Mouse (Mus musculus): ENCODE results near the gene Galp. TPM values are rescaled to one million over a fixed set of nuclear protein-coding genes. Genes with fewer than 3 reads are reported as not detected.
"Not testable (repeated sequence)": the region's sequence is repeated elsewhere in the genome, so short reads cannot be mapped to it uniquely, and the experiment has no call there.

The Galp gene
- polyA plus RNA-seq, 1 experiment = not detected

DNA sequence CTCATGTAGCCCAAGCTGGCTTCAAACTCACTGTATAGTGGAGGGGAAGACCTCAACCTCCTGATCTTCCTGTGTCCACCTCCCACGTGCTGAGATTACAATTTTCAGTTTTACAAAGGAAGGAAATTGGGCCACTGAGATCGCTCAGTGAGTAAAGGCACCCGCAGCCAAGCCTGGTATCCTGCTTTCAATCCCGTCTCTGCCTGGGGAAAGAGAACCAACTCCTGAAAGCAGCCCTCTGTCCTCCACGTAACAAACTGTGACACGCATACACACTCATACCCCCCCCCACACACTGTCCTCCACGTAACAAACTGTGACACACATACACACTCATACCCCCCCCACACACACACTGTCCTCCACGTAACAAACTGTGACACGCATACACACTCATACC is 26.5 kb upstream of the Galp start:
- H3K4me3 ChIP-seq (ENCODE audit: insufficient read depth, low read depth, low read length) = 0 out of 2 replicates have a peak overlapping the region, but pooled peaks have one; percentile 9
- peak overlapping the region; percentile 67 for H3K27ac ChIP-seq (replicated peaks; ENCODE audit: low read depth, low read length)
- H3K4me1 ChIP-seq (ENCODE audit: control insufficient read depth, insufficient read depth, insufficient read length, low read length) = no peaks in the 10 kb centered on the region

DNA sequence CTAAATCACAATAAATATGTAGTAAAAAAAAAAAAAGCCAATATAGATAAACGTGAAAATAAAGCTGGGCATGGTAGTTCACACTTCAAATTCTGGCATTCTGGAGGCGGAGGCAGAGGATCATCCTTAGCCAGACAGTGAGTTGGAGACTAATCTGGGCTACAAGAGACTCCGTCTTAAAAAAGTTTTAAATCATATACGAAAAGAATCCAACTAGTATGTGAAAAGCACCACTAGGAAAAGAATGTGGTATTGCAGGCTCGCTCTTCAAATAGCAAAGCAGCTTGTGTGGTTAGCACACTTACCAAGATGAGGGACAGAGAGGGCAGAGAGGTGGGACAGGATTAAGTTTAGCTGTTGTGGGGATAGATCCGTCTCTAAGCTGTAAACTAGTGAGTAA is 26.0 kb upstream of the Galp start:
- no peaks in the 10 kb centered on the region for H3K4me1 ChIP-seq (ENCODE audit: control insufficient read depth, insufficient read depth, insufficient read length, low read length)
- H3K4me3 ChIP-seq (ENCODE audit: insufficient read depth, low read depth, low read length) = 0 out of 2 replicates have a peak overlapping the region, but pooled peaks have one; percentile 69
- peak overlapping the region; percentile 67; the same call in 1 of the 2 replicates for H3K27ac ChIP-seq (replicated peaks; ENCODE audit: low read depth, low read length)

DNA sequence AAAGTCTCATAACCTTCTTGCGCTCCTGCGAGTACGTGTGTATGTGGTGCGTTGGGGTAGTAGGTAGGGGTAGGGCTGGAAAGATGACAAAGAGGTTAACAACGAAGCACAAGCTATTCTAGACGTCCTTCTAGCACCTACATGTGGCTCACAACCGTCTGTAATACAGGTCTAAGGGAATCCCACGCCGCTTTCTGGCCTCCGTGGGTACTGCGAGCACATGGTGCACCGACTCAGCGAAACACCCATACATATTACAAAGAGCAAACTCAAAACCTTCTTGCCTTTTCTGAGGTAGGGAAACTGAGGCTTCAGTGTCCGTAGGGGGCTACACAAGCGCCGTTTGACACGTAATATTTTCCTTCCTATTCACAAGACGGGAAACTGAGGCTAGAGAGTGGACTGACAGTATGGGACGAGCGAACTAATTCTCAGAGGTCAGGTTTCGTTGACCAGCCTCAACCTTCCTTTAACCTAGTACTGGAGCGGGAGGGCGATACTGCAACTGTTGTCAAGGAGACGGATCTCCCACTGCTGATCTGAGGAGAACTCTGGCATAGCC is 25.4 kb upstream of the Galp start:
- Histone ChIP-seq H3K27ac (replicated peaks; ENCODE audit: low read depth, low read length) (peak overlapping the region; percentile 51), H3K4me1 (ENCODE audit: control insufficient read depth, insufficient read depth, insufficient read length, low read length) (no peaks in the 10 kb centered on the region), H3K4me3 (ENCODE audit: insufficient read depth, low read depth, low read length) (peak overlapping the region; percentile 69)

DNA sequence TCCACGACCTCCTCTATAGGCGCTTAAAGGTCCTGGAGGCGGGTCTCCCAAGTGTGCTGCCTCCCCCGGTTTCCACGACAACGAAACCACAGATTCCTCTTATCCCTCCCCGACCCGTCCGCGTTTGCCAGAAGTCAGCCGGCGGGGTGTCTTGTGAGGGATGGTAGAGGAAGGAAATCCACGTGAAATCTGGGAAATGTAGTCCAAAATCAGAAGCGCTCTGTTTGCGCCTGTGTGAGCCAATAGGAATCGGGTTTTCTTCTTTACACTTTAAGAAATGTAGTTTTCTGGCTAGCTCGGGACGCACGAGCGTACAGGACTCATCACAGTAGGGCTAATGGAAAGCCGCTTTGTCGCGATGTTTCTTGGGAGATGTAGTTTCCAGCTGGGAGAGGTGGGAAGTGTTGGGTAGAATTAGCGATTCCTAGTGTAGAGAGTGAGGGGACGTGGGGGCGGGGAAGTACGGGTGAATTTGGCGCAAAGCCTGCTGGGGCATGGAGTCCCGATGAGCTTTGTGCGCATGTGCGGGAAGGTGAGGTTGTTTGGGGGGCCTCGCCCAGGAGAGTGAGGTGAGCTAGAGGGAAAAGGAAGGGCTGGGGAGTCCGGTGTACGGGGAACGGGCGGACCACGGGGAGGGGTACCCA is 24.8 kb upstream of the Galp start, which contains the start of gene Zfp444:
Gene Zfp444, plus strand, starts transcription at position 221 of the 644 bp plus-strand sequence.
- Histone ChIP-seq H3K4me1 (ENCODE audit: control insufficient read depth, insufficient read depth, insufficient read length, low read length) (no peaks in the 10 kb centered on the region), H3K27ac (replicated peaks; ENCODE audit: low read depth, low read length) (peak within 1 kb of the TSS; percentile 71), H3K4me3 (ENCODE audit: insufficient read depth, low read depth, low read length) (peak within 1 kb of the TSS; percentile 69)

DNA sequence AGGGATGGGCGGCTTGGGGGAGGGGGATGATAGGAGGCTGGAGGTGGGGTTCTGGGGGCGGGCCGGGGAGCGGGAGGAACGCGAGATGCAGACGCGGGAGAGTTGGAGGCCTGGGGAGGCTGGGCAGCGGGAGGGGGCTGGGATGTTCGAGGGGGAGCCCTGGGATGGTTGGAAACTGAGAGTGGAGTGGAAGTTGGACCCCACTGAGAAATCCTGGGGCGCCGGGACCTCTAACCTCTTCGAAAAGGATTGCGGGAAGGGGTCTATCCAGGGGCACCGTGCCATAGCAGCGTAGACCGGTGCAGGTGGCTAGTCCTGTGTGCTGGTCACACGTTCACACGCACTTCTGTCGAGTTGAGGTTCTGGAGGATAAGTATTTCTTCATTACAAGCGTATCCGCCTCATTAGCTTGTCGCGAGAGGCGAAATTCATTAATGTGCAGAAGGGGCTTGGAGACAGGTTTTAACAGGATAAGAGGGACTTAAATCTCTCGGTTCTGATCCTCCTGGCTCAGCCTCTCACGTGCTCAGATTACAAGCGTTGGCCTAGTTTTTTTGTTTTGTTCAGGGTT is 24.1 kb upstream of the Galp start:
- Histone ChIP-seq H3K27ac (replicated peaks; ENCODE audit: low read depth, low read length) (no peak overlapping the region), H3K4me1 (ENCODE audit: control insufficient read depth, insufficient read depth, insufficient read length, low read length) (no peaks in the 10 kb centered on the region), H3K4me3 (ENCODE audit: insufficient read depth, low read depth, low read length) (peak overlapping the region; percentile 69)

DNA sequence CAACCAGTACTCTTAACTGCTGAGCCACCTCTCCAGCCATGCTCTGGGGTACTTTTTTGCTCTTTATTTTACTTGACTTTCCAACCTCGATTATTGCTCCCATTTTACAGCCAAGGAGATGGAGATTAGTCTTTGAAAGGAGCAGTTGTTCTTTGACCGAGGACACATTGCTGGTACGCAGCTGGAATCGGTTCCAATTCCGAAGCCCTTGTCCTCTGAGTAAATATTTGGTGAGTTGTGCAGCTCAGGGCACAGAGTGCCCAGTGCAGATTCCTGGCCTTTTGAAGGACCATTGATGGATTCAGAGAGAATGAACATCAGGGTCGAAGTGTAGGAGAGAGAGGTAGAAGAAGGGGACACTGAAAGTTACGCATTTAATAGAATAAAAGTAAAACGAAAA is 23.0 kb upstream of the Galp start:
- Histone ChIP-seq H3K27ac (replicated peaks; ENCODE audit: low read depth, low read length) (no peak overlapping the region), H3K4me3 (ENCODE audit: insufficient read depth, low read depth, low read length) (no peak overlapping the region), H3K4me1 (ENCODE audit: control insufficient read depth, insufficient read depth, insufficient read length, low read length) (no peaks in the 10 kb centered on the region)

DNA sequence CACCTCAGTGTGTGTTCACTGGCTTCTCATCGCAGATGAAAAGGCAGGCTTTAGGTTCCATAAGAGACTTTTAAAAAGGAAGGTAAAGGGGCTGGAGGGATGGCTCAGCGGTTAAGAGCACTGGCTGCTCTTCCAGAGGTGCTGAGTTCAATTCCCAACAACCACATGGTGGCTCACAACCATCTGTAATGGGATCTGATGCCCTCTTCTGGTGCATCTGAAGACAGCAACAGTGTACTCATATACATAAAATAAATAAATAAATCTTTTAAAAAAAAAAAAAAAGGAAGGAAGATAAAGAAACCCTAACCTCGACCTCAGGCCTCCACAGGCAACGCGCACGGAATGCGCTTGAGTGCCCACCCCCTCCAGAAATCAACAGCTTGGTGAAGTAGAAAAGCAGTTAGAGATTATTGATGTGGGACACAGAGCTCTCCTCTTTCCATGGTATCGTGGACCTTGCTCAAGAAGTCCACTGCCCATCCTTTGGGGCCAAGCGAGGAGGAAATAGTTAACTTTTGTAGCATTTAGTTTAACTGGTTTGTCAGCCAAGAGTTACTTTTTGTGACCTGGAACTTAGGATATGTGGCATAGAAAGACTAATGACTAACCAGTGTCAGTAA is 22.4 kb upstream of the Galp start:
- H3K4me3 ChIP-seq (ENCODE audit: insufficient read depth, low read depth, low read length); H3K27ac ChIP-seq (replicated peaks; ENCODE audit: low read depth, low read length); H3K4me1 ChIP-seq (ENCODE audit: control insufficient read depth, insufficient read depth, insufficient read length, low read length): not testable (repeated sequence)

DNA sequence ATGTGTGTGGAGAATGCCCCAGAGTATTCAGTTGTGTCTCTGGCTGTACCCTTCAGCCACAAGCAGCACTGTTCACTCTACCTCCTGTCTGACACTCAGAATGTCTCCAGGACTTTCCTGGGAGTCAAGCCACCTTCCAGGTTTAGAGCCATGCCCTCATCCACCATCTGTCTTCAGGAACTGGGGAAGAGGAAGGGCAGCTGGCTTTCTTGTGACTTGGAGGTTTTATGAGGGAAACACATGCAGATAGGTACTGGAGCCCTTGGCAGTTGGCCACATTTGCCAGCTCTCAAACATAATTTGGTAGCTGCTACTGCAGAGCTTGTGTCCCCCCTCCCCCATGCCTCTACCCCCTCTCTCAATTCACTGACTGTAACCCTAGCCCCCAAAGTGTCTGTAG is 17.9 kb upstream of the Galp start:
- no peaks in the 10 kb centered on the region for H3K4me1 ChIP-seq (ENCODE audit: control insufficient read depth, insufficient read depth, insufficient read length, low read length)
- no peak overlapping the region for H3K4me3 ChIP-seq (ENCODE audit: insufficient read depth, low read depth, low read length)
- no peak overlapping the region for H3K27ac ChIP-seq (replicated peaks; ENCODE audit: low read depth, low read length)

DNA sequence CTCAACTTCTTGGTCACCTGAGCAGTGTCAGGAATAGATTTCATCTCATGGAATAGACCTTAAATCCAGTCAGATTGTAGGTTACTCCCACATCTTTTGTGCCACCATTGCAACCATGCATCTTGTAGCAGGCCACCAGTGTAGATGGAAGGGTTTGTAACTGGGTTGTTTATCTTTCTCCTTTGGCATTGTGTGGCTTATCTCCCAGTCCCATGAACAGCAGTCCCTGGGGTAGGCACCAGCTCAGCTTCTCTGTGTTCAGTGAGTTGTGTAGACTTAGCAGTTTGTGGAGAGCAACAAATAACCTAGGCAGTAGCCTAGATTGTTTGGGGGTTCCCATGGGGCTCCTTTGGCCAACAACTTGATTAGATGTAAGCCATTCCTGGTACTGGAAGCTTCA is 14.0 kb upstream of the Galp start:
- no peak overlapping the region for H3K27ac ChIP-seq (replicated peaks; ENCODE audit: low read depth, low read length)
- no peak overlapping the region for H3K4me3 ChIP-seq (ENCODE audit: insufficient read depth, low read depth, low read length)
- H3K4me1 ChIP-seq (ENCODE audit: control insufficient read depth, insufficient read depth, insufficient read length, low read length) = no peaks in the 10 kb centered on the region

DNA sequence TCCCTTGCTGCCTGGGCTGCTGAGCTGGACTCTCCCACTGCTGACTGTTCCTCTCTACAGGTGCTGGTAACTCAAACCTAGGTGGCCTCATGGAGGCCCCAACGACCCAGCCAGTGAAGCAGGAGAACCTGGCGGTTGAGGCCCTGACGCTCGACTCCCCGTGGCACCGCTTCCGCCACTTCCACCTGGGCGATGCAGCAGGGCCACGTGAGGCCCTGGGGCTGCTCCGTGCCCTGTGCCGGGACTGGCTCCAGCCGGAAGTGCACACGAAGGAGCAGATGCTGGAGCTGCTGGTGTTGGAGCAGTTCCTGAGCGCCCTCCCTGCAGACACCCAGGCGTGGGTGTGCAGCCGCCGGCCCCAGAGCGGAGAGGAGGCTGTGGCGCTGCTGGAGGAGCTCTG is 13.1 kb upstream of the Galp start:
- no peaks in the 10 kb centered on the region for H3K4me1 ChIP-seq (ENCODE audit: control insufficient read depth, insufficient read depth, insufficient read length, low read length)
- no peak overlapping the region for H3K4me3 ChIP-seq (ENCODE audit: insufficient read depth, low read depth, low read length)
- H3K27ac ChIP-seq (replicated peaks; ENCODE audit: low read depth, low read length) = no peak overlapping the region

DNA sequence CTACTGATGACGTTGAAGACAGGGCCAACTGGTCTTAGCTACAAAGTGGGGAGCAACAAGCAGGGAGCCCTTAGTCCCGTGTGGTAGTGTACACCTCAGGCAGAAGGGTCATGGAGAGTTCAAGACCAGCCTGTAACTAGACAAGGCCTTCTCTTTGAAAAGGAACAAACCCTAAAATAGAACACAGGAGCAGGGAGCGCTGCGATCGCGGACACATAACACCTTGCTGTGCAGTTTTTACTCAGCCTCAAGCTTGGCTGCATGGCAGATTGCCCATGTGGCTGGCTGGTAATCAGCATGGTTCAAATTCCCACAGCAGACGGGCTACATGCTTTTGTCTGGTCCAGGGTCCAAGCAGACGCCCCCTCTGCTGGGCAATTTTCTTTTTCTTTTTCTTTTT is 12.4 kb upstream of the Galp start:
- no peak overlapping the region for H3K27ac ChIP-seq (replicated peaks; ENCODE audit: low read depth, low read length)
- H3K4me1 ChIP-seq (ENCODE audit: control insufficient read depth, insufficient read depth, insufficient read length, low read length) = no peaks in the 10 kb centered on the region
- H3K4me3 ChIP-seq (ENCODE audit: insufficient read depth, low read depth, low read length) = no peak overlapping the region

DNA sequence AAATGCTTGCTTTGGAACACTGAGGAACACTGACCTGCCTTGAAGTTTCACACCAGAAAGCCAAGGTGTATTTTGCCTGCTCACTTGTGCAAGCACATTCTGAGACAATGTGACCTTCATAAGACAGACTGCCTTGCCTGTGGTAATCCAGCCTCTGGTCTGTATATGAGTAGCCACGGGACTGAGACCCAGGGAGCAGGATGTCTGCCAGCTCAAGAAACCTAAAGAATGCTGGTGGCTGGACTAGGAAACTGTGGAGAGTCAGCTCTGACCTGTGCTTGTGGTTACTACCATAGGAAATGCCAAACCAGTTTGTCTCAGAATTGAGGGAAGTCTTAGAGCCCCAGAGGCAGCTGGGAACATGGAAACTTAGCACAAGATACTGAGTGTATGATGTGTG is 11.5 kb upstream of the Galp start:
- Histone ChIP-seq H3K4me1 (ENCODE audit: control insufficient read depth, insufficient read depth, insufficient read length, low read length) (no peaks in the 10 kb centered on the region), H3K27ac (replicated peaks; ENCODE audit: low read depth, low read length) (no peak overlapping the region), H3K4me3 (ENCODE audit: insufficient read depth, low read depth, low read length) (no peak overlapping the region)

DNA sequence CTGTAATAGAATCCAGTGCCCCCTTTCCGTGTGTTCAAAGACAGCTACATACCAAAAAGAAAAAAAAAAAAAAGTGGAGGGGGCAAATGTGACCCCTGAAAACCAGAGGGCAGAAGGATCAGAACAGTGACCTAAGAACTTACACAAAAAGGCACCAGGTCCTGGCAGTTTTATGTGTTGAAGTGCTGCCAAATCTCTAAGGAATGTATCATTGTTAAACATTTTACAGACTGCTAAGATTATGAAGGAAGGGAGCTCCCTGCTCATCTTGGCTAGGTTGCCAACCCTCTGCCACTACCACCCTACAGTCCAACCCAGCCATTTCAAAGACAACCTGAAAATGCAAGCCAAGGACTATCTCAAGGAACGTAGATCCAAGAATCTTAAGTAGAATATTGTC is 10.7 kb upstream of the Galp start:
- H3K4me3 ChIP-seq (ENCODE audit: insufficient read depth, low read depth, low read length) = no peak overlapping the region
- no peak overlapping the region for H3K27ac ChIP-seq (replicated peaks; ENCODE audit: low read depth, low read length)
- no peaks in the 10 kb centered on the region for H3K4me1 ChIP-seq (ENCODE audit: control insufficient read depth, insufficient read depth, insufficient read length, low read length)

DNA sequence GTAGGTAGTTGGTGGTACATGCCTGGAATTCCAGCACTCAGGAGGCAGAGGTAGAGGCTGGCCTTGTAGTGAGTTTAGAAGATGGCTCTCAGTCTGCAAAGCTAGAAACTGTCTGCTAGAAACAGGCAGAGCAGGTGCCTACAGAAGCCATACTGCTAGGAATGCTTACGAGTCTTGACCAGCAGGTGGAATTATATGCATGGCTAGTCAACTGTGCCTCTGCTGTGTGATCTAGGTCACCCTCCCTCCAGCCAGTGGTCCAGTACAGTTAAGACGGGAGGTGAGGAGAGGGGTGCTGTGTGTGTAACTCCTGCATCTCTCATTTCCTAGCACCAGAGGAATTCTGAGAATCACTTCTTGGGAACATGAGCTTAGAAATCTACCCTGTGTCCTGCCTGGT is 10.1 kb upstream of the Galp start:
- no peak overlapping the region for H3K4me3 ChIP-seq (ENCODE audit: insufficient read depth, low read depth, low read length)
- H3K27ac ChIP-seq (replicated peaks; ENCODE audit: low read depth, low read length) = no peak overlapping the region

DNA sequence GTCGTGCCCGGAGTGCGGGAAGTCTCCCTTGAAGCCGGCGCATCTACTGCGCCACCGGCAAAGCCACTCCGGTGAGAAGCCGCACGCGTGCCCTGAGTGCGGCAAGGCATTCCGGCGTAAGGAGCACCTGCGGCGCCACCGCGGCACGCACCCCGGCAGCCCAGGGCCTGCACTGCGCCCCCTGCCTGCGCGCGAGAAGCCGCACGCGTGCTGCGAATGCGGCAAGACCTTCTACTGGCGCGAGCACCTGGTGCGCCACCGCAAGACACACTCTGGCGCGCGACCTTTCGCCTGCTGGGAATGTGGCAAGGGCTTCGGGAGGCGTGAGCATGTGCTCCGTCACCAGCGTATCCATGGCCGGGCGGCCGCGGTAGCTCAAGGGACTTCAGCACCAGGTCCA is 7.3 kb upstream of the Galp start:
- Histone ChIP-seq H3K4me3 (ENCODE audit: insufficient read depth, low read depth, low read length) (no peak overlapping the region), H3K4me1 (ENCODE audit: control insufficient read depth, insufficient read depth, insufficient read length, low read length) (no peaks in the 10 kb centered on the region), H3K27ac (replicated peaks; ENCODE audit: low read depth, low read length) (no peak overlapping the region)

More for the DNA sequence above, 10.1 kb upstream of the Galp start:
- H3K4me1 ChIP-seq (ENCODE audit: control insufficient read depth, insufficient read depth, insufficient read length, low read length) = no peaks in the 10 kb centered on the region

DNA sequence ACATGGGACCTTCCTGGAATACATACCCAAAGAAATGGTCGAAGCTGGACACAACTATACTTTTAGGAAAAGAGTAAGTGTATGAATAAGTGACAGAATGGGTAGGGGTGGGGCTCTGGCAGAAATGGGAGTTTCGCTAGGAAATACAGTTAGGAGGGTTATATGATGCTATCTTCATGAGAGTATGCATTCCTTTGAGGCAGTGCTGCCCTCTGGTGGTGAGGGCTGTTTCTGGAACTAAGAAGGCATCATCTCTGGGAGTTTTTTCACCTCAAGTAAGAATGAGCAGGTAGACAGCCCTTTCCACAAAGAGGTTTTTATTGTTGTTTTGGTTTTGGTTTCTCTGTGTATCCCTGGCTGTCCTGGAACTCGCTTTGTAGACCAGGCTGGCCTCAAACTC is 5.5 kb upstream of the Galp start:
- Histone ChIP-seq H3K4me1 (ENCODE audit: control insufficient read depth, insufficient read depth, insufficient read length, low read length) (no peaks in the 10 kb centered on the region), H3K4me3 (ENCODE audit: insufficient read depth, low read depth, low read length) (no peak overlapping the region), H3K27ac (replicated peaks; ENCODE audit: low read depth, low read length) (no peak overlapping the region)

Data from brown adipose tissue, adult 24 weeks (tissue).